Mouse (Mus musculus): ENCODE measurements at regions not wholly inside any gene's neighbourhood (a gene's known extent, or its start where the extent isn't known, plus 50 kb on each side); places are given as distances from the start of the nearest gene placed in this dataset.

DNA sequence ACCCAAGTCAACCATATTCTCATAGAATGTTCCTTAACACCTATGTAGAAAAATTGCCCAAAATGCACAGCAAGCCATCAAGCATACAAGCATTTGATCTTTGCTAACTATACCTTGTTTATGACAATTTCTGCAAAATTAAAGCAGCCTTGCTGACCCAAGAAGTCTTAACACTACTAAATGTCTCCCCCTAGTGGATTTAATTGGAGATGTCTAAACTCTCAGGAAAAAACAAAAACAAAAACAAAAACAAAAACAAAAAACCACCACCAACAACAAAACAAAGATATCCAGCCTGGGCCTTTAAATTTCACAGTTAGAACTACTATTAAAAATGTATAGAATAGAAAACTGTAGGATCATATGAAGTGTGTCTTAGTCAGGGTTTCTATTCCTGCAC is 69.8 kb upstream of the Nudt7 start:
- ATAC-seq (ENCODE audit: insufficient number of reproducible peaks, insufficient read depth, low FRiP score, low TSS enrichment) = no peak
- H3K27me3 ChIP-seq = no peaks in the 10 kb centered on the region
- no peaks in the 10 kb centered on the region for H3K36me3 ChIP-seq
- H3K27ac ChIP-seq = no peak overlapping the region
- H3K9ac ChIP-seq = no peak overlapping the region
- H3K4me3 ChIP-seq = no peak overlapping the region
- H3K4me2 ChIP-seq (replicated peaks) = no peak overlapping the region
- no peaks in the 10 kb centered on the region for H3K4me1 ChIP-seq
- H3K9me3 ChIP-seq = no peaks in the 10 kb centered on the region

GRCm38 (mm10) chr8:114072330-114072729 is 61.0 kb upstream of the Nudt7 start:
- Histone ChIP-seq H3K36me3 (no peaks in the 10 kb centered on the region), H3K27me3 (no peaks in the 10 kb centered on the region), H3K27ac (no peak overlapping the region), H3K9me3 (no peaks in the 10 kb centered on the region), H3K4me3 (no peak overlapping the region), H3K4me2 (replicated peaks) (no peak overlapping the region), H3K4me1 (no peaks in the 10 kb centered on the region), H3K9ac (no peak overlapping the region)
- ATAC-seq (ENCODE audit: insufficient number of reproducible peaks, insufficient read depth, low FRiP score, low TSS enrichment) = peak; percentile 41; the same call in 1 of the 2 replicates
- WGBS = 67% methylated on average over 8 of the region's 8 CpGs

DNA sequence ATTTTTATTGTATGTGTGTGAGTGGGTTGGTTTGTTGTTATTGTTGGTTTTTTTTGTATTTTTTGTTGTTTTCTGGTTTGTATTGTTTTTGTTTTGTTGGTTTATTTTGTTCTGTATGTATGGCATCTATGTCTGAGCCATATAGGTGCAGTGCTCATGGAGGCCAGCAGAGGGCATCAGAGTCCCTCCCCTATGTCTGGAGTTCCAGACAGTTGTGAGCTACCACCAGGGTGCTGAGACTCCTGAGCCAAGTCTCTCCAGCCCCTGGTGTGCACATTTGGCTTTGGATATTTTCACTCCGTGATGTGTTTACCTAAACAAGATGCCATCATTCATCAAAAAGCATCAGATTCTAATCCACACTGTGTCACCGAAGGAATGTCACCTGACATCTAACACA is 59.2 kb upstream of the Nudt7 start:
- ATAC-seq (ENCODE audit: insufficient number of reproducible peaks, insufficient read depth, low FRiP score, low TSS enrichment) = no peak
- no peak overlapping the region for H3K4me3 ChIP-seq
- H3K4me1 ChIP-seq = no peaks in the 10 kb centered on the region
- WGBS = 86% methylated on average over 2 of the region's 2 CpGs
- H3K27ac ChIP-seq = no peak overlapping the region
- no peak overlapping the region for H3K9ac ChIP-seq
- H3K4me2 ChIP-seq (replicated peaks) = no peak overlapping the region
- H3K36me3 ChIP-seq = no peaks in the 10 kb centered on the region
- no peaks in the 10 kb centered on the region for H3K27me3 ChIP-seq
- H3K9me3 ChIP-seq = no peaks in the 10 kb centered on the region

DNA sequence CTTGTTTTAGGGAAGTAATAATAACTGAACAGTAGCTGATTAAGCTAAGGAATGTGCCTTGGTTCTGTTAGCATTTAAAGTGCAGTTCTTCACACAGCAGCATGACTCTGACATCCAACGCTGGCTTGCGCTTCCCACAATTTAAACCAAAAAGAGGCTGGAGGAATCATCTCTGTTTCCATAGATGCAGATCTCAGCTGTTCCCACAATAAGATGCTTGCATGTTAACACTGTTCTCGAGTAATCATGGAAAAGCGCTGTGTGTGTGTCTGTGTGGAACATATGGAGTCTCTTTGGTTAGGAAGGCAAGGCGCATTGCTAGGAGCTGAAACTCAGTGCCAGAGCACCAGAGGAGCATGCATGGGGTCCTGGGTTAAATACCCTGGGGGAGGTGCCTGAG is 56.7 kb upstream of the Nudt7 start:
- H3K27me3 ChIP-seq = no peaks in the 10 kb centered on the region
- no peak overlapping the region for H3K4me3 ChIP-seq
- no peaks in the 10 kb centered on the region for H3K4me1 ChIP-seq
- no peak for ATAC-seq (ENCODE audit: insufficient number of reproducible peaks, insufficient read depth, low FRiP score, low TSS enrichment)
- H3K27ac ChIP-seq = no peak overlapping the region
- H3K4me2 ChIP-seq (replicated peaks) = no peak overlapping the region
- no peak overlapping the region for H3K9ac ChIP-seq
- H3K9me3 ChIP-seq = no peaks in the 10 kb centered on the region
- WGBS = 85% methylated on average over 5 of the region's 5 CpGs
- no peaks in the 10 kb centered on the region for H3K36me3 ChIP-seq

GRCm38 (mm10) chr8:114081049-114081756 is 52.2 kb upstream of the Nudt7 start:
- Histone ChIP-seq H3K4me2 (replicated peaks) (no peak overlapping the region), H3K4me3 (no peak overlapping the region), H3K27me3 (no peaks in the 10 kb centered on the region), H3K27ac (no peak overlapping the region), H3K9ac (no peak overlapping the region), H3K9me3 (no peaks in the 10 kb centered on the region), H3K4me1 (no peaks in the 10 kb centered on the region), H3K36me3 (no peaks in the 10 kb centered on the region)
- ATAC-seq (ENCODE audit: insufficient number of reproducible peaks, insufficient read depth, low FRiP score, low TSS enrichment) = no peak
- WGBS = 18% methylated on average over 10 of the region's 10 CpGs

DNA sequence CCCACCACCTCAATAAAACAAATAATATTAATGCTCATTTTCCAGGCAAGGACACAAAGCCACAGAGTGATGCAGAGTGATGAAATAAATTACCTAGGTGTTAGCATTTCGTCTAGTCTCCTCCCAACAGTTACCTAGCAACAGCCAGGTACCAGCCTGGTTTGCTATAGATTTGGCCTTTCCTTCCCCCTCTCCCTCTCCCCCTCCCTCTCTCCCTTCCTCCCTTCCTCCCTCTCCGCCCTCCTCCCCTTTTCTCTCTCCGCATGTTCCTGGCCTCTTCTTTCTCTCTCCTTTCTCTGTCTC is 51.6 kb upstream of the Nudt7 start:
- ATAC-seq (ENCODE audit: insufficient number of reproducible peaks, insufficient read depth, low FRiP score, low TSS enrichment) = no peak
- no peaks in the 10 kb centered on the region for H3K27me3 ChIP-seq
- H3K4me3 ChIP-seq = no peak overlapping the region
- H3K9me3 ChIP-seq = no peaks in the 10 kb centered on the region
- WGBS = 73% methylated on average over 3 of the region's 3 CpGs
- H3K9ac ChIP-seq = no peak overlapping the region
- no peaks in the 10 kb centered on the region for H3K36me3 ChIP-seq
- H3K4me2 ChIP-seq (replicated peaks) = no peak overlapping the region
- H3K27ac ChIP-seq = no peak overlapping the region
- no peaks in the 10 kb centered on the region for H3K4me1 ChIP-seq

Data from embryonic facial prominence, embryonic 12.5 days (tissue).